Mouse (Mus musculus) CH12.LX (cell line): ENCODE results near the gene Traf3.

Source experiments
- CTCF ChIP-seq, 2 experiments: IDR thresholded peaks in 1 of 2; conservative IDR thresholded peaks in 1 of 2; 2 replicates each; pipeline ENCODE4 v1.5.1; 2011 to 2012; ENCODE audit warnings: low read depth in 2 of 2, low read length in 2 of 2, improper control_type of control experiment in 1 of 2, inconsistent platforms in 1 of 2, mild to moderate bottlenecking in 1 of 2, moderate library complexity in 1 of 2
- EP300 ChIP-seq: IDR thresholded peaks from 2 replicates; pipeline ENCODE4 v1.6.1; 2011; ENCODE audit warnings: low read length, improper control_type of control experiment
- MAX ChIP-seq: IDR thresholded peaks from 2 replicates; pipeline ENCODE4 v1.6.1; 2011; ENCODE audit warnings: low read length, improper control_type of control experiment
- POLR2AphosphoS2 ChIP-seq: IDR thresholded peaks from 2 replicates; pipeline ENCODE4 v1.6.1; 2011; ENCODE audit warnings: low read depth, low read length, improper control_type of control experiment
- TCF12 ChIP-seq: IDR thresholded peaks from 2 replicates; pipeline ENCODE4 v1.6.1; 2014; ENCODE audit warnings: low read depth, mild to moderate bottlenecking, inconsistent platforms, low read length, improper control_type of control experiment
- ZNF384 ChIP-seq: IDR thresholded peaks from 2 replicates; pipeline ENCODE4 v1.6.1; 2012; ENCODE audit warnings: low read depth, low read length, improper control_type of control experiment, inconsistent platforms

DNA sequence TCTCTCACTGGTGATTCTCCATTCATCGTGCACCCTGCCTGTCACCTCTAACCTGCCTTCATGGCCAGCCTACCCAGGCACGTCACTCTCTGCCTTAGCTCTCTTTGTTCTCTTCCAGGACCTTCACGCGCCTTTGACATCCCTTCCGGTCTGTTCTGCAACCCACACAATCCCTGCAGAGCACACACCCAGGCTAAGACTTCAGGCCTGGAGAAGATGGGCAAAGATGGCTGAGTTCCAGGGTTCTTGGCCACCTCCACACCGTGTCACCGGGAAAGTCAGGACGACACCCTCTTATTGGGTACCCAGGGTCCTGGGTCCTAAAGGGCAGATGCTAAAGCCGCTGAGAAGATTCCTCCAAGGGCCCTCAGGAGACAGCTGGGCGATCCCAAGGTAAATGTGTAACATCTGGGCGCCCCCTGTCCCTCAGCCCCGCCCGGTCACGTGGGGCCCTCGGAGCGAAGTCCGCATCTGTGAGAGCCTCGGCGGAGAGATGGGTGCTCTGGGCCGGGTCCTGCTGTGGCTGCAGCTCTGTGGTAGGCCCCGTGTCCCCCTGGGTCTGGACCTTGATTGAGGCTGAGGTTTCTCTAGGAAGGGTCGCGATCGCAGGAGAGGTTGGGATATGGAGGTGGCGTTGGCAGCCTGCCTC, 104.6 kb downstream of the Traf3 start, which contains the start of gene Amn:
- TF ChIP-seq TCF12: no peak
- no peak for TF ChIP-seq MAX
- no peak for TF ChIP-seq POLR2AphosphoS2
- no peak for TF ChIP-seq CTCF (conservative IDR thresholded peaks at IDR 0.05 in 1 of 2, IDR thresholded peaks at IDR 0.05 in 1 of 2; ENCODE audit: low read depth in 2 of 2, low read length in 2 of 2)
- no peak for TF ChIP-seq EP300
- TF ChIP-seq ZNF384: no peak
